Mouse (Mus musculus) bone marrow macrophage, adult 2 months (primary cell): ENCODE data around the gene Ctbs.

ENCODE experiments used
- CTCF ChIP-seq: IDR thresholded peaks from 2 replicates; pipeline ENCODE4 v1.5.1; 2012; ENCODE audit warnings: low read depth, mild to moderate bottlenecking, low read length, moderate library complexity
- POLR2A ChIP-seq: IDR thresholded peaks from 2 replicates; pipeline ENCODE4 v1.6.1; 2012; ENCODE audit warnings: mild to moderate bottlenecking, low read depth, low read length, borderline replicate concordance

GRCm38 (mm10) chr3:146425902-146426301 lies 23.7 kb upstream of the Ctbs start:
- no peak for TF ChIP-seq CTCF
- no peak for TF ChIP-seq POLR2A
